Comparison of ENCODE assay signal across 13 mouse cellular contexts in genomic region chr1:134777936-134778548, GRCm38 (mm10).
A peak's percentile ranks its signal among the peaks of the same experiment; 100 is the strongest.
DNase-seq lines count a peak whose midpoint lies in the region; ATAC-seq lines count a peak whose summit lies in the region.
"Had no signal": no experiment of that assay in that cellular context is flagged by ENCODE, and none has a peak within 500 bp of the region (broad histone marks: within the 10 kb centered on the region; RNA-seq: fewer than 3 reads in every experiment).

No protein-coding gene starts in this region.

- H3K9me3 ChIP-seq in intestine, embryonic 16.5 days (ENCODE audit: control insufficient read depth, low read length), result no peaks in the 10 kb centered on the region
- no peaks in the 10 kb centered on the region for H3K9me3 ChIP-seq in stomach, embryonic 16.5 days (replicated peaks; ENCODE audit: control insufficient read depth, low read length)
- H3K9me3 ChIP-seq: forebrain, embryonic 15.5 days; G1E; lung, embryonic 15.5 days; neural tube, embryonic 12.5 days had no signal

- H3K9ac ChIP-seq in intestine, embryonic 16.5 days (ENCODE audit: low read depth, low read length), result no peak overlapping the region
- no peak overlapping the region for H3K9ac ChIP-seq in stomach, embryonic 16.5 days (ENCODE audit: low read length)
- H3K9ac ChIP-seq: forebrain, embryonic 15.5 days; hindbrain, embryonic 14.5 days; lung, embryonic 15.5 days; neural tube, embryonic 12.5 days had no signal

- peak; percentile 26 for DNase-seq in cerebellum, adult 11-12 months
- DNase-seq in cerebellum, adult 9-11 months, result no peak
- DNase-seq in left cerebral cortex, postnatal 4 days, result peak; percentile 25
- DNase-seq in left cerebral cortex, postnatal 14 days (ENCODE audit: low spot score in 2 of 2), result no peak
- DNase-seq in embryo, embryonic 9.5 days (ENCODE audit: extremely low spot score), result no peak
- DNase-seq in neural tube, embryonic 10.5 days (ENCODE audit: extremely low spot score, low spot score), result no peak

- H3K4me3 ChIP-seq in intestine, embryonic 16.5 days (ENCODE audit: low read length), result no peak overlapping the region
- no peak overlapping the region for H3K4me3 ChIP-seq in stomach, embryonic 16.5 days (replicated peaks; ENCODE audit: low read length)
- H3K4me3 ChIP-seq: forebrain, embryonic 15.5 days; lung, embryonic 15.5 days; neural tube, embryonic 12.5 days had no signal

- intact Hi-C loops in left cerebral cortex, postnatal 4 days (cut with DNase I), result no loop called here
- intact Hi-C loops in left cerebral cortex, postnatal 14 days (cut with DNase I), result no loop called here

- H3K4me1 ChIP-seq in intestine, embryonic 16.5 days (ENCODE audit: control insufficient read depth, insufficient read depth, low read length), result peaks cover 22% of the 10 kb centered on the region
- H3K4me1 ChIP-seq in stomach, embryonic 16.5 days (ENCODE audit: control insufficient read depth, insufficient read depth, low read length), result peaks cover 28% of the 10 kb centered on the region
- H3K4me1 ChIP-seq: forebrain, embryonic 15.5 days had no signal

- H3K27me3 ChIP-seq in intestine, embryonic 16.5 days (replicated peaks; ENCODE audit: control insufficient read depth, insufficient read depth, low read length), result no peaks in the 10 kb centered on the region
- H3K27me3 ChIP-seq in stomach, embryonic 16.5 days (ENCODE audit: control insufficient read depth, insufficient read depth, low read length), result no peaks in the 10 kb centered on the region
- H3K27me3 ChIP-seq: forebrain, embryonic 15.5 days; lung, embryonic 15.5 days; neural tube, embryonic 12.5 days had no signal

- no peak overlapping the region for H3K4me2 ChIP-seq in intestine, embryonic 16.5 days (ENCODE audit: low read depth, low read length)
- no peak overlapping the region for H3K4me2 ChIP-seq in stomach, embryonic 16.5 days (ENCODE audit: low read depth, low read length)
- H3K4me2 ChIP-seq: forebrain, embryonic 15.5 days; hindbrain, embryonic 14.5 days; lung, embryonic 15.5 days; neural tube, embryonic 12.5 days had no signal

- WGBS in intestine, embryonic 16.5 days, result 73% methylated on average over 13 of the region's 13 CpGs
- WGBS in stomach, embryonic 16.5 days, result 68% methylated on average over 13 of the region's 13 CpGs

- peak overlapping the region; percentile 31 for H3K27ac ChIP-seq in intestine, embryonic 16.5 days (ENCODE audit: low read length)
- H3K27ac ChIP-seq in stomach, embryonic 16.5 days (ENCODE audit: low read length), result peak overlapping the region; percentile 7; the same call in 1 of the 2 replicates
- H3K27ac ChIP-seq: forebrain, embryonic 15.5 days; hindbrain, embryonic 14.5 days; neural tube, embryonic 12.5 days had no signal

- peaks cover 4% of the 10 kb centered on the region; the same call in 1 of the 2 replicates for H3K36me3 ChIP-seq in intestine, embryonic 16.5 days (ENCODE audit: control insufficient read depth, insufficient read depth, low read length)
- H3K36me3 ChIP-seq in stomach, embryonic 16.5 days (ENCODE audit: control insufficient read depth, insufficient read depth, low read length), result 0 out of 2 replicates have a peak, but pooled peaks cover 4% of the 10 kb centered on the region

- ATAC-seq in intestine, embryonic 16.5 days, result no peak
- ATAC-seq in stomach, embryonic 16.5 days (ENCODE audit: insufficient read depth, low FRiP score), result no peak
- ATAC-seq: forebrain, embryonic 15.5 days had no signal

Comparison
In these comparisons a context has a peak if more than half of its experiments do, and no peak if none do; other contexts are left out.
1. DNase-seq: peak in cerebellum, adult 11-12 months (single experiment) and left cerebral cortex, postnatal 4 days (single experiment); none in cerebellum, adult 9-11 months (single experiment), left cerebral cortex, postnatal 14 days (0 of 2), embryo, embryonic 9.5 days (single experiment) and neural tube, embryonic 10.5 days (single experiment).